Mouse (Mus musculus) neural tube, embryonic 12.5 days (tissue): ENCODE measurements around the gene Inha. TPM values are rescaled to one million over a fixed set of nuclear protein-coding genes. Genes with fewer than 3 reads are reported as not detected.

Experiments
- ATAC-seq: fragments of 200-750 bp; cut with Nextera tagmentation; 2 replicates; pipeline ENCODE4 v1.8.0; 2017; ENCODE audit warnings: low read depth, mild to moderate bottlenecking, moderate TSS enrichment, moderate library complexity; ENCODE audit not compliant: low FRiP score
- H3K27ac ChIP-seq: fragments of 300-500 bp; sonication (generic); 2 replicates; pipeline ENCODE4 v1.5.1; 2016
- H3K27me3 ChIP-seq: fragments of 300-500 bp; sonication (generic); replicated peaks from 2 replicates; pipeline ENCODE4 v1.6.1; 2016; ENCODE audit warnings: mild to moderate bottlenecking
- H3K36me3 ChIP-seq: fragments of 300-500 bp; sonication (generic); 2 replicates; pipeline ENCODE4 v1.6.1; 2016; ENCODE audit warnings: mild to moderate bottlenecking
- H3K4me1 ChIP-seq: fragments of 300-500 bp; sonication (generic); 2 replicates; pipeline ENCODE4 v1.6.1; 2016
- H3K4me2 ChIP-seq: fragments of 300-500 bp; sonication (generic); replicated peaks from 2 replicates; pipeline ENCODE4 v1.6.1; 2016; ENCODE audit warnings: mild to moderate bottlenecking
- H3K4me3 ChIP-seq: fragments of 300-500 bp; sonication (generic); 2 replicates; pipeline ENCODE4 v1.5.1; 2016
- H3K9ac ChIP-seq: fragments of 300-500 bp; sonication (generic); 2 replicates; pipeline ENCODE4 v1.6.1; 2016; ENCODE audit warnings: mild to moderate bottlenecking
- H3K9me3 ChIP-seq: fragments of 300-500 bp; sonication (generic); 2 replicates; pipeline ENCODE4 v1.6.1; 2016; ENCODE audit warnings: mild to moderate bottlenecking
- WGBS: fragments of 180-500 bp; shearing (Covaris S2); methylation state at CpG from one replicate; pipeline ENCODE4 v1.1.7; 2016; 5-methylcytosine and 5-hydroxymethylcytosine counted together
- polyA plus RNA-seq: library from polyadenylated mRNA; unstranded; fragments of >200 nt; fragmentation: Nextera tagmentation; extraction: Ambion mirVana; gene quantifications from 2 replicates; pipeline ENCODE4 v1.2.1, GENCODE M21; 2016

Gene Inha
- polyA plus RNA-seq, 1 experiment from 2014 or later, result 10.0 TPM

DNA sequence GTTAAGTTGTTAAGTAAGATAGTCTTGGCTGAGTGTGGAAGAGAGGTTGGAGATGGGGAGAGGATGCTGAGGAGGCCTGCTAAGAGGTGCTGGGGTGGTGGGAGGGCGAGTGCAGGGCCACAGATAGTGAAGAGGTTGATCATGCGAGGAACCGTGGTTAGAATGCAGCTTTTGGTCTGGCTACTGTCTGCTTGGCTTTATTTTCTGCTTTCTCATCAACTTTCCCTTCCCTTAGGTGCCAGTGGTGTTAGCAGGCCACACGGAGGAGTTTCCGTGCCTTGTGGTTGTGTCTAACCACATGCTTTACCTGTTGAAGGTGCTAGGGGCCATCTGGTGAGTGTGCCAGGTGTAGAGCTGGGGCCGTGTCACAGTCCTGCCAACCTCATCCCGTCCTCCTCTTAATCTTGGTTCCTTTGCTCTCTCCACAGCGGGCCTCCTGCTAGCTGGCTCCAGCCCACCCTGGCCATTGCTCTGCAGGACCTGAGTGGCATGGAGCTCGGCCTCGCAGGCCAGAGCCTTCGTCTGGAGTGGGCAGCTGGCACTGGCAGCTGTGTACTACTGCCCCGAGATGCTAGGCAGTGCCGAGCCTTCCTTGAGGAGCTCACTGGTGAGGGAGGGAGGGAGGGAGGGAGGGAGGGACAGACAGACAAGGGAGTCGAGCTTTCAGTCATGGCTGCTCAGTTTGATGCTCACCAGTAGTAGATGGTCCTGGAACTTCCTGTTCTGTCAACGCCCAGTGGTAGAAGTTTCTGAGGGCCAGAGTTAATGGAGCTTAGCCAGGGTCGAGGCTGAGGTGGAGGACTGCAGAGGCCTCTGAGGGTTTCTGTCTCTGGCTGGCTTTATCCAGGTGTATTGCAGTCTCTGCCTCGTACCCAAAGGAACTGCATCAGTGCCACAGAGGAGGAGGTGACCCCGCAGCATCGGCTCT is 26.7 kb downstream of the Inha start:
- no peaks in the 10 kb centered on the region for H3K27me3 ChIP-seq
- no peak overlapping the region for H3K4me2 ChIP-seq
- H3K4me1 ChIP-seq, result no peaks in the 10 kb centered on the region
- H3K9ac ChIP-seq, result no peak overlapping the region
- WGBS, result 89% methylated on average over 19 of the region's 19 CpGs
- no peak for ATAC-seq
- H3K4me3 ChIP-seq, result no peak overlapping the region
- no peaks in the 10 kb centered on the region for H3K9me3 ChIP-seq
- H3K36me3 ChIP-seq, result peaks cover 62% of the 10 kb centered on the region
- H3K27ac ChIP-seq, result no peak overlapping the region

- Histone ChIP-seq H3K4me2 (no peak overlapping the region), H3K36me3 (peaks cover 34% of the 10 kb centered on the region), H3K4me3 (no peak overlapping the region), H3K27ac (no peak overlapping the region), H3K4me1 (no peaks in the 10 kb centered on the region), H3K27me3 (no peaks in the 10 kb centered on the region), H3K9me3 (no peaks in the 10 kb centered on the region), H3K9ac (no peak overlapping the region)
- ATAC-seq, result no peak
- WGBS, result 76% methylated on average over 2 of the region's 2 CpGs
Observed at GRCm38 (mm10) chr1:75537587-75537986, 30.7 kb downstream of the Inha start.

- no peaks in the 10 kb centered on the region for H3K9me3 ChIP-seq
- H3K4me3 ChIP-seq, result no peak overlapping the region
- no peak overlapping the region for H3K27ac ChIP-seq
- WGBS, result 82% methylated on average over 9 of the region's 9 CpGs
- H3K9ac ChIP-seq, result no peak overlapping the region
- ATAC-seq, result no peak
- peaks cover 23% of the 10 kb centered on the region for H3K36me3 ChIP-seq
- no peaks in the 10 kb centered on the region for H3K27me3 ChIP-seq
- no peak overlapping the region for H3K4me2 ChIP-seq
- H3K4me1 ChIP-seq, result no peaks in the 10 kb centered on the region
Observed at GRCm38 (mm10) chr1:75538597-75539190, 31.8 kb downstream of the Inha start.

DNA sequence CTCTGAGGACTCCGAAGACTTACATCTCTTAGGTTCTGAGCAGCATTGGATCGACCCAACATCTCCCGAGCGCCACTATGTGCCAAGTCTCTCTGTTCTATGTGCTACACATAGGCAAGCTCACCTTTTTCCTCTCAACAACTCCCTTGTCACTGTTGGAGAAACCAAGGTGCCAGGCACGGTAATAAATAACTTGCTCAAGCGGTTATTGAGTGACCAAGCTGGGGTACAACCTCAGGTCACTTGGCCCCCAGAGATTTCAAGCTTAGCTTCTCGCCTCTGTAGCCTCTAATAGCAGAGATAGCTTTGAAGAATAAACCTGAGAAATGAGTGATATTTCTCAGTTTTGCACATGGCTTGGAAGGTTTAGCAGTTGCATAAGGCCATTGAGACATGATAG is 34.6 kb downstream of the Inha start:
- no peak for ATAC-seq
- no peak overlapping the region for H3K4me3 ChIP-seq
- no peaks in the 10 kb centered on the region for H3K9me3 ChIP-seq
- 90% methylated on average over 7 of the region's 7 CpGs for whole genome bisulfite sequencing
- no peak overlapping the region for H3K27ac ChIP-seq
- H3K27me3 ChIP-seq, result no peaks in the 10 kb centered on the region
- H3K4me1 ChIP-seq, result 0 out of 2 replicates have a peak, but pooled peaks cover 6% of the 10 kb centered on the region
- no peak overlapping the region for H3K4me2 ChIP-seq
- peaks cover 1% of the 10 kb centered on the region for H3K36me3 ChIP-seq
- H3K9ac ChIP-seq, result no peak overlapping the region

DNA sequence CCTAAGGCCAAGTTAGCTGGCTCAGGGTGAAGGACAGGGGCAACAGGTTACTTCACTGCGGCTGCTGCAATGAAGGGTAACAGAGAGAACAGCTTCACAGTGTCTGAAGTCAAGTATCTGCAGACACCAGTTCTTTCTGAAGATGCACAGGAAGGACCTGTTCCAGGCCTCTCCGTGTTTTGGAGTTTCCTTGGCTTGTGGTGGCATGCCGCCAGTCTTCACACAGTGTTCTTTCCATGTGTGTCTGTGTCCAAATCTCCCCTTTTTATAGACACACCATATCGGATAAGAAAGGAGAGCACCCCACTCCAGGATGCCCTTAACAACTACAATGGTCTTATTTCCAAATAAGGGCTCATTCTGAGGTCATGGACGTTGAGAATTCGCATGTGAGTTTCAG is 37.5 kb downstream of the Inha start:
- no peak for ATAC-seq
- Histone ChIP-seq H3K4me2 (no peak overlapping the region), H3K9me3 (no peaks in the 10 kb centered on the region), H3K9ac (no peak overlapping the region), H3K27me3 (no peaks in the 10 kb centered on the region), H3K4me1 (peaks cover 14% of the 10 kb centered on the region), H3K27ac (no peak overlapping the region), H3K4me3 (no peak overlapping the region), H3K36me3 (peaks cover 4% of the 10 kb centered on the region; the same call in 1 of the 2 replicates)
- WGBS, result 91% methylated on average over 6 of the region's 6 CpGs

- WGBS, result 1% methylated on average over 61 of the region's 64 CpGs
- no peaks in the 10 kb centered on the region for H3K27me3 ChIP-seq
- H3K9me3 ChIP-seq, result no peaks in the 10 kb centered on the region
- H3K4me3 ChIP-seq, result peak within 1 kb of the TSS; percentile 76
- peak; percentile 85 for ATAC-seq
- peak within 1 kb of the TSS; percentile 70 for H3K27ac ChIP-seq
- peak within 1 kb of the TSS; percentile 90 for H3K9ac ChIP-seq
- peaks cover 22% of the 10 kb centered on the region for H3K36me3 ChIP-seq
- H3K4me2 ChIP-seq, result peak within 1 kb of the TSS; percentile 63
- H3K4me1 ChIP-seq, result peaks cover 14% of the 10 kb centered on the region
Observed at GRCm38 (mm10) chr1:75545965-75546956, 39.4 kb downstream of the Inha start, which contains the start of gene Slc4a3. TSS of gene Slc4a3 (plus strand) at chr1:75546266.

GRCm38 (mm10) chr1:75547351-75547750 is 40.5 kb downstream of the Inha start:
- Histone ChIP-seq H3K27ac (no peak overlapping the region), H3K4me3 (no peak overlapping the region), H3K4me1 (peaks cover 14% of the 10 kb centered on the region), H3K9ac (no peak overlapping the region), H3K36me3 (peaks cover 33% of the 10 kb centered on the region), H3K4me2 (peak overlapping the region; percentile 63), H3K27me3 (no peaks in the 10 kb centered on the region), H3K9me3 (no peaks in the 10 kb centered on the region)
- no peak; the same call in 1 of the 2 replicates for ATAC-seq
- WGBS, result 93% methylated on average over 13 of the region's 13 CpGs

- no peaks in the 10 kb centered on the region for H3K9me3 ChIP-seq
- H3K9ac ChIP-seq, result no peak overlapping the region
- ATAC-seq, result no peak
- WGBS, result 94% methylated on average over 3 of the region's 3 CpGs
- H3K4me1 ChIP-seq, result peaks cover 14% of the 10 kb centered on the region
- peaks cover 40% of the 10 kb centered on the region for H3K36me3 ChIP-seq
- no peak overlapping the region for H3K4me2 ChIP-seq
- H3K27ac ChIP-seq, result no peak overlapping the region
- H3K4me3 ChIP-seq, result no peak overlapping the region
- no peaks in the 10 kb centered on the region for H3K27me3 ChIP-seq
Observed at GRCm38 (mm10) chr1:75548083-75548482, 41.2 kb downstream of the Inha start.

- H3K27me3 ChIP-seq, result no peaks in the 10 kb centered on the region
- no peak overlapping the region for H3K4me2 ChIP-seq
- H3K9ac ChIP-seq, result no peak overlapping the region
- H3K27ac ChIP-seq, result no peak overlapping the region
- H3K9me3 ChIP-seq, result no peaks in the 10 kb centered on the region
- ATAC-seq, result no peak
- H3K36me3 ChIP-seq, result peaks cover 48% of the 10 kb centered on the region
- H3K4me3 ChIP-seq, result no peak overlapping the region
- 88% methylated on average over 17 of the region's 17 CpGs for WGBS
- H3K4me1 ChIP-seq, result peaks cover 14% of the 10 kb centered on the region
Observed at GRCm38 (mm10) chr1:75548871-75549270, 42.0 kb downstream of the Inha start.

DNA sequence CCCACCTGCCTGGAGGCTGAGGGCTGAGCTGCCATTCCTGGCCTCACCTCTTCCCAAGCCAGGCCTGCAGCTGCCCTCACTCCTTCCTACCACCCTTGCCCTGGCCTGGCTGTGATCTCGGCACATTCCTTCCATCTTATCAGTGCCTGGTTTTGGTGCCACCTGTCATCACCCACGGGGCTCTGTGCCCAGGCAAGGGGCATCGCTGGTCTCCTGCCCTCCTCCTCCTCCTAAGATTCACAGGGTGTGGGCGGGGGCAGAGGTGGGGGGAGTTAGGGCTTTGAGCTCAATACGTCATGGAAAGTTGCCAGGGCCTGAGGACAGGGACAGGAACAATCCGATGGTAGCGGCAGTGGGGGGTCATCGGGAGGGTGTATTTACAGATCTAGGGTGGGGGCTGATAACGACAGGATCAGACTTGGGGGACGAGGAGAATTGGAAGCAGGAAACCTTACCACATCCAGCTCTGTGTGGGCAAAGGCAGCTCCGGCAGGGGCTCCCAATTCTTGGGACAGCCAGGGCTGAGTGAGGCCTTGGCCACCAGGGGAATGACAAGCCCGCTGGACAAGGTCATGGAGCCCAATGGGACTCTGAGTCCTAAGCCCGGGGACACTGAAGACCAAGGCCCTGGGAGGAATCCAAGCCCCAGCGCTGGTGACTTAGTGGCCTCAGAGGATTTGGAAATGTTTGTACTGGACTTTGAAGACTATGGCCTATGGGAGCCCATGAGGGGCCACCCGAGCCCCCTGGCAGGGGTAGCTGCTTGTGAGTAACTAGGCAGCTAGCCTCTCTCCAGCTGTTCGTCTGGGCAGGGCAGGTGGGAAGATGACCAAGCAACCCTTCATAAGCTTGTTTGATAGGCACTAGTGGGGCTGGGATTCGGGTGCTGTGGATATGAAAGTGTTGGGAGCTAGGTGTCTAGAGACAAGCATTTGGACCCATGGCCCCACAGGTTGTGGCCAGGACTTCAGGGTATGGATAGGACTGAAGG is 42.7 kb downstream of the Inha start:
- Histone ChIP-seq H3K9ac (no peak overlapping the region), H3K27me3 (no peaks in the 10 kb centered on the region), H3K4me2 (no peak overlapping the region), H3K36me3 (peaks cover 55% of the 10 kb centered on the region), H3K9me3 (no peaks in the 10 kb centered on the region), H3K4me3 (no peak overlapping the region), H3K4me1 (peaks cover 14% of the 10 kb centered on the region), H3K27ac (no peak overlapping the region)
- no peak for ATAC-seq
- WGBS, result 89% methylated on average over 17 of the region's 17 CpGs

DNA sequence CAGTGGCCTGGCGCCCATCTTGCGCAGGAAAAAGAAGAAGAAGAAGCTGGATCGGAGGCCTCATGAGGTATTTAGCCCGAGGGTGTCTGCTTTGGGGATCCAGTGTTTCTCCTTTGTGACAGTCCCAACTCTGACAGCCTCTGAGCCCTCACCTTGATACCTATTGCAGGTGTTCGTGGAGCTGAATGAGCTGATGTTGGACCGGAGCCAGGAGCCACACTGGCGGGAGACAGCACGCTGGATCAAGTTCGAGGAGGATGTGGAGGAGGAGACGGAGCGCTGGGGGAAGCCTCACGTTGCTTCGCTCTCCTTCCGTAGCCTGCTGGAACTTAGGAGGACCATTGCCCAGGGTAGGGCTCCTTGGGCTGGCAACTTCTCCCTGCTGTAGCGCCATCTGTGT is 43.7 kb downstream of the Inha start:
- Histone ChIP-seq H3K9ac (peak overlapping the region; percentile 8; the same call in 1 of the 2 replicates), H3K4me3 (no peak overlapping the region), H3K4me2 (no peak overlapping the region), H3K4me1 (peaks cover 14% of the 10 kb centered on the region), H3K36me3 (peaks cover 65% of the 10 kb centered on the region), H3K27ac (no peak overlapping the region), H3K9me3 (no peaks in the 10 kb centered on the region), H3K27me3 (no peaks in the 10 kb centered on the region)
- ATAC-seq, result no peak
- WGBS, result 88% methylated on average over 15 of the region's 15 CpGs
